Mouse (Mus musculus) G1E (cell line): ENCODE data around the gene Mybl2.

ENCODE experiments used
- CTCF ChIP-seq: IDR thresholded peaks from 2 replicates; pipeline ENCODE4 v1.5.1; 2012; ENCODE audit warnings: low read depth, low read length, inconsistent platforms, mixed read lengths
- GATA1 ChIP-seq: IDR thresholded peaks from 2 replicates; pipeline ENCODE4 v1.6.1; 2012; ENCODE audit warnings: borderline replicate concordance, low read length, inconsistent platforms, mixed read lengths

- TF ChIP-seq GATA1 (no peak), CTCF (no peak)
Observed at GRCm38 (mm10) chr2:163123496-163123895, 69.0 kb downstream of the Mybl2 start.
